Mouse (Mus musculus) adrenal gland, adult 8-10 months (tissue): ENCODE data around the gene Aldh6a1. TPM values are rescaled to one million over a fixed set of nuclear protein-coding genes. Genes with fewer than 3 reads are reported as not detected.

Experiments used
- total RNA-seq, 4 experiments: library from RNA; stranded (reverse); gene quantifications; 2 replicates each; pipeline ENCODE4 v1.2.4; 2022

Aldh6a1 gene
- total RNA-seq, 4 experiments from 2014 or later, result 125 to 228 (median 171) TPM

Other genes starting within 250 kb of the Aldh6a1 start
- 10 to 100 TPM; 21.2 to 31.2 (median 27.3) TPM for gene Elmsan1, start 232.1 kb downstream of the Aldh6a1 start, total RNA-seq
- gene Ptgr2, start 165.8 kb downstream of the Aldh6a1 start, total RNA-seq, result 10 to 100 TPM; 58.2 to 83.0 (median 73.1) TPM
- gene Zfp410, start 134.2 kb downstream of the Aldh6a1 start, total RNA-seq, result 10 to 100 TPM; 30.6 to 50.0 (median 36.0) TPM
- gene Coq6, start 89.3 kb downstream of the Aldh6a1 start, total RNA-seq, result 10 to 100 TPM; 35.6 to 54.7 (median 43.9) TPM
- 1 to 10 TPM; 2.3 to 3.9 (median 3.3) TPM for gene Fam161b, start 89.2 kb downstream of the Aldh6a1 start, total RNA-seq
- 100 to 1,000 TPM; 101 to 157 (median 123) TPM for gene Entpd5, start 42.0 kb downstream of the Aldh6a1 start, total RNA-seq
- gene Bbof1, start 41.9 kb downstream of the Aldh6a1 start, total RNA-seq, result 1 to 10 TPM; 1.2 to 3.5 (median 2.0) TPM
- gene Rnf113a2, start 33.8 kb downstream of the Aldh6a1 start, total RNA-seq, result 10 to 100 TPM; 15.0 to 19.2 (median 17.6) TPM
- 10 to 100 TPM; 17.8 to 21.3 (median 19.6) TPM for gene Lin52, start 418 bp upstream of the Aldh6a1 start, total RNA-seq
- gene Vsx2, start 118.8 kb upstream of the Aldh6a1 start, total RNA-seq, result under 1 TPM in 1 of 4 experiments, not detected in 3; 0.08 TPM
- 10 to 100 TPM; 10.9 to 16.3 (median 13.8) TPM for gene Abcd4, start 166.4 kb upstream of the Aldh6a1 start, total RNA-seq
- not detected for gene Vrtn, start 190.0 kb upstream of the Aldh6a1 start, total RNA-seq
- gene Syndig1l, start 247.8 kb upstream of the Aldh6a1 start, total RNA-seq, result not detected